7 mouse cellular contexts compared by ENCODE assay signal in the genomic region with DNA sequence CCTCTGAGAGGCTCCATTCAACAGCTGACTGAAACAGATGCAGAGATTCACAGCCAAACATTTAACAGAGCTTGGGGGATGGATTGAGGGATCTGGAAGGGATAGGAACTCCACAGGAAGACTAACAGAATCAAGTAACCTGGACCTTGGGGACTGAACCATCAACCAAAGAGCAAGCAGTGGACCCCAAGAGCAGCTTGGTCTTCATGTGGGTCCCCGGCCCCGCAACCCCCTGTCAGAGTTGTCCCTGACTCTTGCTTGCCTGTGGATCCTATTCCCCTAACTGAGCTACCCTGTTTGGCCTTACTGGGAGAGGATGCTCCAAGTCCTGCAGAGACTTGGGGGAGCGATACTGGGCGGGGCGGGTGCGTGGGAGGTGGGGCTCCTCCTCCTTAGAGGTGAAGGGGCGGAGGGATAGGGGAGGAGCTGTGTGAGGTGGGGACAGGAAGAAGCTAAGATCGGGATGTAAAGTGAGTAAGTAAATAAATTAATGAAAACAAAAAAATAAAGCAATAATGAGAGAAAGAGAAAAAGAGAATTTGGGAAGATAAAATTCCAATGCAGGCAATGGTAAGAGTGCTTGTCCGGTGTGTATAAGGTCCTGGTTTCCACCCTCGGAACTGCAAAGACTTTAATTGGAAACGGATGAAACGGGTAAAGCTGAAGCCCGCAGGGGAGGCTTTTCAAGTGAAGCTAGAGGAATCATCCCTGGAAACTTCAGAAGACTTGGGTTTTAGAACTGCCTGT. TPM values are rescaled to one million over a fixed set of nuclear protein-coding genes. Genes with fewer than 3 reads are reported as not detected.
DNase-seq lines count a peak whose midpoint lies in the region; ATAC-seq lines count a peak whose summit lies in the region.

No protein-coding gene starts in this region.

- H3K4me1 ChIP-seq in forebrain, embryonic 14.5 days (ENCODE audit: control insufficient read depth, insufficient read depth, low read length) = no peaks in the 10 kb centered on the region
- H3K4me1 ChIP-seq in liver, embryonic 15.5 days (replicated peaks) = 0 out of 2 replicates have a peak, but pooled peaks cover 2% of the 10 kb centered on the region

- peak; percentile 76 for DNase-seq in ES-CJ7 (ENCODE audit: low read depth, low spot score)
- no peak for DNase-seq in forebrain, embryonic 14.5 days (ENCODE audit: low spot score)
- no peak for DNase-seq in urinary bladder, adult 18-20 months (ENCODE audit: low spot score in 2 of 2)
- no peak for DNase-seq in layer of hippocampus, adult 8-10 months (ENCODE audit: low spot score in 2 of 2)
- DNase-seq in cerebellum, adult 11-12 months = no peak

- no peaks in the 10 kb centered on the region for H3K9me3 ChIP-seq in forebrain, embryonic 14.5 days (replicated peaks; ENCODE audit: control insufficient read depth, low read length)
- no peaks in the 10 kb centered on the region for H3K9me3 ChIP-seq in liver, embryonic 15.5 days (replicated peaks)

- H3K4me3 ChIP-seq in forebrain, embryonic 14.5 days (ENCODE audit: low read depth, low read length) = no peak overlapping the region
- no peak overlapping the region for H3K4me3 ChIP-seq in liver, embryonic 15.5 days (replicated peaks)

- no peaks in the 10 kb centered on the region for H3K36me3 ChIP-seq in forebrain, embryonic 14.5 days (ENCODE audit: control insufficient read depth, insufficient read depth, low read length)
- no peaks in the 10 kb centered on the region for H3K36me3 ChIP-seq in liver, embryonic 15.5 days (replicated peaks)

- H3K9ac ChIP-seq in forebrain, embryonic 14.5 days (ENCODE audit: low read length) = no peak overlapping the region
- H3K9ac ChIP-seq in liver, embryonic 15.5 days = no peak overlapping the region

- peak overlapping the region; percentile 6 for H3K4me2 ChIP-seq in forebrain, embryonic 14.5 days (ENCODE audit: low read length)
- H3K4me2 ChIP-seq in liver, embryonic 15.5 days = peak overlapping the region; percentile 32; the same call in 1 of the 2 replicates

- H3K27ac ChIP-seq in forebrain, embryonic 14.5 days (ENCODE audit: low read depth, low read length) = no peak overlapping the region
- no peak overlapping the region for H3K27ac ChIP-seq in liver, embryonic 15.5 days (replicated peaks)

- 13% methylated on average over 13 of the region's 13 CpGs for WGBS in forebrain, embryonic 14.5 days
- 17% methylated on average over 13 of the region's 13 CpGs for whole genome bisulfite sequencing in liver, embryonic 15.5 days (ENCODE audit: insufficient replicate concordance)

- no peaks in the 10 kb centered on the region for H3K27me3 ChIP-seq in forebrain, embryonic 14.5 days (replicated peaks; ENCODE audit: control insufficient read depth, insufficient read depth, low read length)
- H3K27me3 ChIP-seq in liver, embryonic 15.5 days = peaks cover 9% of the 10 kb centered on the region; the same call in 1 of the 2 replicates

- ATAC-seq in CD4-positive, CD25-positive, alpha-beta regulatory T cell, adult 4 months = peak; percentile 85
- ATAC-seq in forebrain, embryonic 14.5 days = peak; percentile 52; the same call in 1 of the 2 replicates
- no peak for ATAC-seq in liver, embryonic 15.5 days (ENCODE audit: insufficient read depth)

RNA-seq across cellular contexts. Expression of a gene that starts 36.7 kb away (rescaled TPM):
- 10 to 100 TPM; 43.7 to 49.4 TPM for polyA plus RNA-seq in CD4-positive, CD25-positive, alpha-beta regulatory T cell, adult 4 months (2017; shearing (Covaris generic))
- 46.1 and 53.7 TPM in 2 replicates for polyA plus RNA-seq in forebrain, embryonic 14.5 days (2014; fragmentation: Nextera tagmentation; extraction: Ambion mirVana)
- 27.2 and 28.2 TPM in 2 replicates for polyA plus RNA-seq in liver, embryonic 15.5 days (2015; fragmentation: Nextera tagmentation; extraction: Ambion mirVana)
- 100 to 1,000 TPM; 121 to 138 (median 131) TPM for total RNA-seq in layer of hippocampus, adult 8-10 months (2022)

RNA-seq across cellular contexts. Expression of a gene that starts 46.6 kb away (rescaled TPM):
- 10 to 100 TPM; 68.4 to 82.9 TPM for polyA plus RNA-seq in CD4-positive, CD25-positive, alpha-beta regulatory T cell, adult 4 months (2017; shearing (Covaris generic))
- 131 and 147 TPM in 2 replicates for polyA plus RNA-seq in forebrain, embryonic 14.5 days (2014; fragmentation: Nextera tagmentation; extraction: Ambion mirVana)
- 23.7 and 26.8 TPM in 2 replicates for polyA plus RNA-seq in liver, embryonic 15.5 days (2015; fragmentation: Nextera tagmentation; extraction: Ambion mirVana)
- total RNA-seq in layer of hippocampus, adult 8-10 months (2022) = 10 to 100 TPM; 47.3 to 53.1 (median 49.7) TPM
